Mouse (Mus musculus): ENCODE results near the gene Zdhhc20.
"Not testable (repeated sequence)": the region's sequence is repeated elsewhere in the genome, so short reads cannot be mapped to it uniquely, and the experiment has no call there.

The Zdhhc20 gene

DNA sequence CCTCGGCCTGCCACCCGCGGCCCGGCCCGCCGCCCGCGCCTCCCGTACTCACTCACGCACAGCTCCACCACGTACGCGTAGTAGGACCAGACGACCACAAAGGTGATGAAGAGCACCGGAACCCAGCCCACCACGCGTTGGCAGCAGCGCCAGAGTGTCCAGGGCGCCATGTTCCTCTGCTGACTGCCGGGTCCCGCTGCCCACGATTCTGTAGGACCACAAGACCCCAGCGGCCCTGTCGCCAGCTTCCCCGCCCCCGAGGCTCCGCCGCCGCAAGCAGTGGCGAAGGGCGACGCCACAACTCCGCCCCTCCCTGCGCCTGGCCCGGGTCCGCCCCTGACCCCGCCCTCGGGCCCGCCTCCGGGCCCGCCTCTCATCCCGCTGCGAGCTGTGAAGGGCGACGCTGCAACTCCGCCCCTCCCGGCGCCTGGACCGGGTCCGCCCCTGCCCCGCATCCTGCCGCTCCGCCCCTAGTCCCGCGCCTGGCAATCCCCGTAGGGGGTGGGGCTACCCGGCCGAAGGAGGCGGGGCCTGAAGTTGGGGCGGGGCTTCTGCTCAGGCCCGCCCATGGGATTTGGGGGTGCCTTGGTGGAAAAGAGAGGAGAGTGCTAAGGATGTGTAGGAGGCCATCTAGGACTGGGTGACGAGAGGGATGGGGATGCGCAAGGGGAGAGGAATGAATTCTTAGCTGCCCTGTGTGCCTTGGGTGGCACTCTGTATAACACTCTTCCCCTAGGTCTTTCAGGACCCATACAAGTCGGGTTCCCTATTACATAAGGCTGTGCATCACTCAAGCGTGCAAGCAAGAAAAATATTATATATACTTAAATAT, at the start of gene Zdhhc20:
Zdhhc20 (minus strand) TSS at position 266 of the 832 bp plus-strand sequence.
- peak; percentile 74 to 89 for DNase-seq (ENCODE audit: low spot score in 2 of 2)

DNA sequence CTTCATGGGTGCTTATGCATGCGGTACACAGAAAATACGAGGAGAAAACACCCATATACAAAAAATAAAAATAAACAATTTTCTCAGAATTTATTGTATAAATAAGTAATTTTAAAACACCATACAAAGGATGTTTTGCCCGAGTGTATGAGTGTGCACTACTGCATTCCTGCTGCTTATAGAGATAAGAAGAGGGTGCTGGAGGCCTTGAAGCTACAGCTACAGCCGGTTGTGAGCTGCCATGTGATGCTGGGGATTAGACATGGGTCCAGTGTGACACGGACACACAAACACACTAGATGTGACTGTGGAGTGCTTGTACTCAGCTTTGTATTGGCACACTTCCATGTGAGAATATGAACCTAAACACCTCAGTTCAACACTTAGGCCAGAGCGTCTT, 47.2 kb upstream of the Zdhhc20 start:
- no peak for DNase-seq (ENCODE audit: low spot score in 2 of 2)

DNA sequence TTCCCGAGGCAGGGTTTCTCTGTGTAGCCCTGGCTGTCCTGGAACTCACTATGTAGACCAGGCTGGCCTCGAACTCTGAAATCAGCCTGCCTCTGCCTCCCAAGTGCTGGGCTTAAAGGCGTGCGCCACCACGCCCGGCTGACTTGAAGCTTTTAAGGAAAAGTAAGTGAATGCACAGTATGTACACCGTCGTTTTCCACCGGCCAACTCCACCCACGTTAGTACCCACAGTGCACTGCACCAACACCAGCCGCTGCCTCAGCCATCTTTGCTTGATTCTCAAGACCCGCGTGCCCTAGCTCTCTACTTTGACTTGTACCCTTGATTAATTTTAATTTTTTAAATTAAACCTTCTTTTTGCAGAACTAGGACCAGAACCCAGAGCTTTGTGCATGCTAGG, 44.6 kb upstream of the Zdhhc20 start:
- no peak for DNase-seq (ENCODE audit: low spot score in 2 of 2)

DNA sequence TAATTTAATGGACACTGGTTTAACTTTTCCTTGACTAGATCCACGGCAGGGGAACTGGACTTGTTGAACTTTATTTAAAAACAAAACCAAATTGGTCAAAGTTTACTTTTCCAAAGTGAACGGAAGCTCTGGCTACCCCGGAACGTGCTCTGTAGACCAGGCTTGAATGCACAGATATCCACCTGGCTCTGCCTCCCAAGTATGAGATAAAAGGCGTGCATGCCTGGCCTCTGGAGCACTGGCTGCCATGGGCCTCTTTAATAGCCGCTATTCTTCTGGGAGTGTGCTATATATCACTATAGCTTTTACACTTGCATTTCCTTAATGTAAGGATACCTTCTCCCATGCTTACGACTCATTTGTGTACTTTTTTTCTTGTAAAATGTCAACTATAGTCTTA, 43.5 kb upstream of the Zdhhc20 start:
- DNase-seq (ENCODE audit: low spot score in 2 of 2): no peak

DNA sequence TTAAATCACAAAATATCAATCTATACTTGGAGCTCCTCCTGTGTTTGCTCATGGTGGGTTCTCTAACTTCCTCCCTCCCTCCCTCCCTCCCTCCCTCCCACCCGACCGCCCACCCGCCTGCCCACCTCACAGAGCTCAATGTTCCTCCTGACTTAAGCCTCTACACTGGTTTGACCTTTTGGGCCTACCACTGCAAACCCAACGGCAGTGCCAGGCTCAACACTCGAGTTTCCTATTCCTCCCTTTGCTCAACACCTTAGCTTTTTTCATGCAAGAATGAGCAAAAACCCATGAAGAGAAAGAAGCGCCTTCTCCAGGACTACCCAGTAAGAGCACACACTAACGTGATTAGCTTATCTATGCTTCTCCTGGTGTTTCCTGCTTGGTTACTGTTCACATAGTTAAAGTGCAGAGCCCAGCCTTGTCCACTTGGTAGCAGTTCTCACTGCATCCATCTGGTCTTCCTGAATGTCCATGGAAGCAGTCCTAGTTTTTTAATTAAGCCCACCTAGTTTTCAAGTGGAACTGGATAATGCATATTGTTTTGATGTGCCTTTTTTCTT, 42.9 kb upstream of the Zdhhc20 start:
- no peak for DNase-seq (ENCODE audit: low spot score in 2 of 2)

DNA sequence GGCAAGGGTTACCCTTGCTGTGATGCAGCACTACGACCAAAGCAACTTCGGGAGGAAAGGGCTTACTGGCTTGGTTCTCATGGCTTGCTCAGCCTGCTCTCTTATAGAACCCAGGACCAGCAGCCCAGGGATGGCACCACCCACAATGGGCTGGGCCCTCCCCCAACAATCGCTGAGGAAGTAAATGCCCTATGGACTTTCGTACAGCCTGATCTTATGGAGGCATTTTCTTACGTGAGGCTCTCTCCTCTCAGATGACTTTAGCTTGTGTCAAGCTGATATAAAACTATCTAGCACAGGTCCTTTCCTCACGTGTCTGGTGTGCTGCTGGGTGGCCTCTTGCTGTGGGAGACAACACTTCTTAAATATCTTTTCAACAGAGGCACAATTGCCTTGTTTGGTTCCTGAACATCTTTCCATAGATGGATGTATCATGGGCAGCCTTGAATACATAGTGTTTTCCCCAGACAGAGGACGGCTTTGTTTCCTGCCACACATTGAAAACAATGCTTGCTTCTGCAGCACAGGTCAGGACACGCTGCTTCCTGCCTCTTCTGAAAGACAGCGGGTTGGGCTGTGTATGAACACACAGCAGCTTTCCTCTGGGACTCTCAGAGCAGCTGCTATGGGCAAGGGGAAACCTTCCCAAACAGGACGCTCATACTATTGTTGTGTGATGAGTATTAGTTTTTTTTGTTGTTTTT, 31.5 kb upstream of the Zdhhc20 start:
- DNase-seq (ENCODE audit: low spot score in 2 of 2): no peak

DNA sequence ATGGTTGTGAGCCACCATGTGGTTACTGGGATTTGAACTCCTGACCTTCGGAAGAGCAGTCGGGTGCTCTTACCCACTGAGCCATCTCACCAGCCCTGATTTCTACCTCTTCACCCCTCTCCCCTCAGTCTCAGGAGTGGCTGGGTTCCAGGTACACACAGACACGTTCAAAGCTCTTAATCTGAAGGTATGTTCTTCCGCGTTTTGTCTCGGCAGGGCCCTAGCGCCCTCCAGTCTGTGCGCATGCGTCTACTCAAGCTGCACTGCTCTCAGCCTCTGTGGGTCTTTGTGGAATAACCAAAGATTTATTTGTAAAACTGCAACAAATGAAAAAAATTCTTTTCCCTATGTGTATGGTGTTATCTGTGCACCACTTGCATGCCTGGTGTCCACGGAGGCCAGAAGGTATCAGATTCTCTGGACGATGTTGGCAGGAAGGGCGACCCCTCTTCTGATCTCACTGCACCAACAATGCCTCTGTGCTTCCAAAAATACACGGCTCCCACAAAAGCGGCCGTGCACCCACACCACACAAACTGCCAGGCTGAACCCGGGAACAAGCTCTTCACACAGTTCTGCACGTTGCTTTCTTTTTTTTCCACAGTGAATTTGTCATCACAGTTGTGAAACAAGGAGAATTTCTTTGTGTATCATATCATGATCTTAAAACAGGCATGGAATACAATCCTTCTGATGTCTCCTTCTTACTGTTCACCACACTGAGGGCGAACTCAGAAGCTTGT, 30.7 kb upstream of the Zdhhc20 start:
- no peak for DNase-seq (ENCODE audit: low spot score in 2 of 2)

DNA sequence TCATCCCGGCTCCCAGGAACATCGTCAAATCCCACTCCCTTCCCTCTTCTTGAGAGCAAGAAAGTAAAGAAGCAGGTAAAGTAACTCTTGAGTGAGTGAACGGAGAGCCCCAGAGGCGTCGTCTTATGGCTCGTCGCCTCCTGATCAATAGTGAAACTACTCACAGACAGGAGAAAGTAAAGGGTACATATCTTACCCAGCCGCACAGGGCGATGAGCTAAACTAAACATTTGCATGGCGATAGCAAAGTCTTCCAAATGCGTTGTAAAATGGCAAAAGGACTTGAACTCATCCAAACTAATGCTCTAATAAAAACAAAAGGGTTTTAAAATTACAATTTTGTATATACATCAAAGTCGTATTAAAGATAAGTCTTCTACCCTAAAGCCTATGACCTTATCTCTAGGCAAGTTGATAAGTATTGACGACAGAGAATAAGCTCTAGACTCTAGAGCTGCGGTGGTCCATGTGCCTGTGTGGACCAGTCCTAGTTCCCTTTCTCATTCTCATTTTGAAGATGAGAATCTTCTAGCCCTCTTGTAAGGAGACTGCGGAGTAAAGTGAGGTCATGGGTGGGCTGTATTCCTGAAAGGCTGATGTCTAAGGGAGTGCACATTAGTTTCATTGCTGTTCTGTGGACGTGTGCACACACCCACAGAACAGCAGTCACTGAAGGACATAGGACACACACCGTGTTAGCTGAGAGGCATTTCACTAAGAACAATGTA, 29.2 kb upstream of the Zdhhc20 start:
- no peak for DNase-seq (ENCODE audit: low spot score in 2 of 2)

DNA sequence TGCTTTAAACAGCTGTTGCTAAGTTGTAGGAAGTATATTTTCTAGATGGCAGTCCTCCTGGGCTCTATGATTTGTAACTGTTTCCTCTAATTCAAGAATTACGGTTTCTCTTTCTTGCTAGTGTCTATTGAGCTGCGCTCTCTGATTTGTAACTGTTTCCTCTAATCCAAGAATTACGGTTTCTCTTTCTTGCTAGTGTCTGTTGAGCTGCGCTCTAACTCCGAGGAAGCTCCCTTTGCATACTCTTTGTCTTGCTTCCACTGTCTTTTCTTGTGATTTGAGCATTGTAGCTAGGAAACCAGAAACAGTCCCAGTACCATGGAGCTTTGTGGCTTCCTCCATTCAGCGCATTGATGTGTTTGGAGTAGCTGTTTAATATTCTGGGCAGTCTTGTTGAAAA, 25.3 kb upstream of the Zdhhc20 start:
- DNase-seq (ENCODE audit: low spot score in 2 of 2): no peak

DNA sequence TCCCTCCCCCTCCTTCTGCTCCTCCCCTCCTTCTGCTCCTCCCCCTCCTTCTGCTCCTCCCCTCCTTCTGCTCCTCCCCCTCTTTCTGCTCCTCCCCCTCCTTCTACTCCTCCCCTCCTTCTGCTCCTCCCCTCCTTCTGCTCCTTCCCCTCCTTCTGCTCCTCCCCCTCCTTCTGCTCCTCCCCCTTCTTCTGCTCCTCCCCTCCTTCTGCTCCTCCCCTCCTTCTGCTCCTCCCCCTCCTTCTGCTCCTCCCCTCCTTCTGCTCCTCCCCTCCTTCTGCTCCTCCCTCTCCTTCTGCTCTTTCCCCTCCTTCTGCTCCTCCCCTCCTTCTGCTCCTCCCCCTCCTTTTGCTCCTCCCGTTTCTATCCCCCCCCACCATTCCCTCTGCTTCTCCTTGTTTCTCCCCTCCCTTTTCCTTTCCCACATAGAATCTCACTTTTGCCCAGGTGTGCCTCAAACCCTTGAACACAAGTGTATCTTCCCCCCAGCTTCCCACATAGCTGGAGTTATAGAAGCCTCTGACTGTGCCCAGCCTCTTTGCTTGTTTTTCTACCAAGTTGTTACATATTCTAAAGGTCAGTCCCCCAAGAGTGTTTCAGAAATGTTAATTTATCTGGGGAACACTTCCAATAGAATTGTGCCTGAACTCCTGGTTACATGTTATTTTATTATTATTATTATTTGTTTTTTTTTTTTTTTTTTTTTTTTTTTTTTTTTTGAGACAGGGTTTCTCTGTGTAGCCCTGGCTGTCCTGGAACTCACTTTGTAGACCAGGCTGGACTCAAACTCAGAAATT, 22.3 kb upstream of the Zdhhc20 start:
- DNase-seq (ENCODE audit: low spot score in 2 of 2): not testable (repeated sequence)

DNA sequence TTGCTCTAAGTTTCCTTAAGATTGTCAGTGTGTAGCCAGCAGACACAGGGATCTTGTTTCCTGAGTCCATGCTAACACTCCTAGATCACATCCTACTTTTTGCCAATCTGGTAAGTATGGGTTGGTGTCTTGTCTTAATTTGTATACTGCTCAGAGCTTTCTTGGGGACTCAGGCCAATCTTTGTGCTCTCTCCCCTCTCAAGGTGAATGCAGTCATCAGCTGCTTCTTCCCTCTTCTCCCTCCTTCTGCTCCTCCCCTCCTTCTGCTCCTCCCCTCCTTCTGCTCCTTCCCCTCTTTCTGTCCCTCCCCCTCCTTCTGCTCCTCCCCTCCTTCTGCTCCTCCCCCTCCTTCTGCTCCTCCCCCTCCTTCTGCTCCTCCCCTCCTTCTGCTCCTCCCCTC, 21.7 kb upstream of the Zdhhc20 start:
- not testable (repeated sequence) for DNase-seq (ENCODE audit: low spot score in 2 of 2)

DNA sequence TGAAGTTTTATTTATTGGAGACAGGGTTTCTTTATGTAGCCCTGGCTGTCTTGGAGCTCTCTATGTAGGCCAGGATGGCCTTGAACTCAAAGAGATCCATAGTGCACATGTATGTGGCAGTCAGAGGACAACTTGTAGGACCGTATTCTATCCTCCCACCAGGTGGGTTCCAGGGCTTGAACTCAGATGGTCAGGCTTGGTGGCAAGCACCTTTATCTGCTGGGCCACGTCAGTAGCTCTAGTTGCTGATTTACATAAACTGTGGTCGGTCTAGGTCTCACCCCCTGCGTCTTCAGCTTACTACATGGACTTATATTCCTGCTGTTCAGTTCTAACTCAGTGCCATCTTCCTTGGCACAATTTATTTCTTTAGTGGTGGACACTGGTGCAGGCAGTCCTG, 21.2 kb upstream of the Zdhhc20 start:
- no peak for DNase-seq (ENCODE audit: low spot score in 2 of 2)

DNA sequence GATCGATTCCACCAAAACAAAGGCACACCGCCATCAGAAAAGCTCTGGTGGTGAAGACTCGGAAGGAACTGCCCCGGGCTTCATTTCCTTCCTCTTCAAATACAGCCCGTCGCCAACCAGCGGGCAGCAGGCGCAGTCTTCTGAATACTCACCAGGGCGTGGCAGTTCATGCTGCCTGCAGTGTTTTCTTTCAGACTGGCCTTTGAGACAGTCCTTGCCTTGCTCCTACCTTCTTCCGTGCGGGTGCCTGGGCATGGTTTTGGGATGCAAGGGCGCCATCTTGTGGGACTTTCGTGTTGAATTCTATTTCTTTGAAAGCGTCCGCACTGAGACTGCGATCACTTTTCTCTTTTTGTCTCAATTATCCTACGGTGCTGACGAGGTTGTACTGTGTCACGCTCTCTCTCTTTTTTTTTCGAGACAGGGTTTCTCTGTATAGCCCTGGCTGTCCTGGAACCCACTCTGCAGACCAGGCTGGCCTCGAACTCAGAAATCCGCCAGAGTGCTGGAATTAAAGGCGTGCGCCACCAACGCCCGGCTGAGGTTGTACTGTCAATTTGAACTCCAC, 20.5 kb upstream of the Zdhhc20 start:
- peak; percentile 70 to 77 for DNase-seq (ENCODE audit: low spot score in 2 of 2)

DNA sequence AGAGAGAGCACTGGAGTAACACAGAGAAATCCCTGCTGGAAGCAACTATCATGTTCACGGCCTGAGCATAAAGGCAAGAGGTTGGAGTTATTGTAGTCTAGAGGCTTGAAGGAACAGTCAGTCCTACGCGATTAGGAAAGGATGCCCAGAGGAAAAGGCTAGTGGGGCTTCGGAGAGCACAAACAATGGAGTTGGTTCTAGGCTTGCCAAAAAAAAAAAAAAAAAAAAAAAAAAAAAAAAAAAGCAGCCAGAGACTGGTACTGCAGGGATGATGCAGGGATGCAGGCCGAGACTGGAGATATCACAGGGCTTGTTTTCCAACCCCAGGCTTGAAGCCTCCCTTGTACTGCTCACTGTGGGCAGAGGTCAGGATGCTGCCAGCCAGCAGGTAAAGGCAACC, 19.2 kb upstream of the Zdhhc20 start:
- no peak for DNase-seq (ENCODE audit: low spot score in 2 of 2)

DNA sequence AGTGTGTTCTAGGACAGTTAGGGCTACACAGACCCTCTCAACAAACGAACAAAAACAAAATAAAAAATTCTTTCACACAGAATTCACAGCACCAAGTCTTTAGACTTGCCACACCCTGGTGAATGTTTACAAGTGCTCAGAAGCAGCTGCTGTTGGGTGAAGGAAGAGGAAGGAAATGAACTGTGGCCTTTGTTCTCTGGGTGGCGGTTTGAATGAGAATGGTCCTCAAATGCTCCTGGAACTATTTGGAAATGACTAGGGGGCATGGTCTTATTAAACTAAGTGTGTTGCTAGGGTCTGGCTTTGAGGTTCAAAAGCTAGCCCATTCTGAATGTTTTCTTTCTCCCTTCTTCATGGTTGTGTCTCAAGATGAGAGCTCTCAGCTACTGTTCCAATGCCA, 18.4 kb upstream of the Zdhhc20 start:
- no peak for DNase-seq (ENCODE audit: low spot score in 2 of 2)

DNA sequence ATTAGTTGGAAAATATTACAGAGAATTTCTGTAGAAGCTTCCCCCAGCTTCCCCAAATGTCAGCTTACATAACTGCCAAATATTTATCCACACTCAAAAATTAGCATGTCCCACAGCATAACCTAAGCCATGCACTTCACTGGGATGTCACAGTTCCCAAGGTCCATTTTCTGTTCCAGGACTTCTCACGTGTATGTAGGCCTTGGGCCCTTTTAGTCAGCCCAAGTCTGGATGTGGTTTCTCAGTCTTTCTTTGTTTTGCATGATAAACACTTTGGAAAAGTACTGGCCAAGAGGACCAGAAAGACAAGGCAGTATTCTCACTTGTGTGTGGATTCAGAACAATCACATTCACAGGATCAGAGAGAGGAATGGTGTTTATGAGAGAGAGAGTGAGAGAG, 11.9 kb upstream of the Zdhhc20 start:
- no peak for DNase-seq (ENCODE audit: low spot score in 2 of 2)

DNA sequence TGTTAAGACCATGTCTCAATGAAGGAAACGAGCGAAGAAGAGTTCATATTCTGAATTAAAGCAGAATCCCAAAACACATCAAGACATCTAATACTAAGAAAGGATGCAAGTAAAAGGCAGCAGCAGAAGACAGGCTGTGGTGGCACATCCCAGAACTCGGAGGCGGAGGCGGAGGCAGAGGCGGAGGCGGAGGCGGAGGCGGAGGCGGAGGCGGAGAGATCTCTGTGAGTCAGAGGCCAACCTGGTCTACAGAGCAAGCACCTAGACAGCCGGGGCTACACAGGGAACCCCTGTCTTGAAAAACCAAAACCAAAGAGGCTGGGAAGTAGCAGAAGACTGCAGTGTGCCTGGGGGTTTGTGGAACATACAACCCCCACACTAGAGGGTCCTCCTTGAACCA, 6.8 kb upstream of the Zdhhc20 start:
- no peak for DNase-seq (ENCODE audit: low spot score in 2 of 2)

DNA sequence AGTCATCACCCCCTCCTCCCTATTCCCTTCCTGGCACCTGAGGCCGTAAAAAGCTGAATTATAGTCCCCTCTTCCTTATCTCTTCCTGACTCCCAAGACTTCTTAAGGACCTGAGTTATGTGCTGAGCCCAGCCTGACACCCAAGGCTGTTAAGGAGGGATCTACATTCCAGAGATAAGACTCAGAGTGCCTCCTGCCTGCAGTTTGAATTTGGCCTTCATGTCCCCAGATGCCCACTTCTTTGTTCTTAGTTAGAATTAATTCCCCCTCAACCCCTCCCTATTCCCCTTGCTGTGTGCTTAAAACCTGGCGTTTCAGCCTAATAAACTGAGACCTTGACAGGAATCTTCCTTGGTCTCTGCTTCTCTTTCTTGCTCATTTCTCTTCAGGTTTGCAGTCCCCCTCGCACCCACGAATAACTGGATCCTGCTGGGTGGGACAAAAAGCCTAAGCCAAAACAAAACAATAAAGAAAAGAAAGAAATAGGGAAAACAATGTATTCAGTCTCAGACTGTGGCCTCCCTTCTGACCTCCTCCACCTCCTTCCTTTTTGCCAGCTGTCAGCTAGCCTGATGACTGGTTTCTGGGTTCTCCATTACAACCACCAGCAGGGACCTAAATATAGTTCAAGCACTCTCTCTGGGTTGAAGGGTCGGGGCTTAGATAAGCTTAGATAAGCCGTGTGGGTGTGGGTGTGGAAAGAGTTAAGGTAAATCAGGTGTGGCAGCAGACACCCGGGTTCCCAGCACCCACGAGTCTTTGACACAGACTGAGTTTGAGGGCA, 6.2 kb upstream of the Zdhhc20 start:
- DNase-seq (ENCODE audit: low spot score in 2 of 2): not testable (repeated sequence)

DNA sequence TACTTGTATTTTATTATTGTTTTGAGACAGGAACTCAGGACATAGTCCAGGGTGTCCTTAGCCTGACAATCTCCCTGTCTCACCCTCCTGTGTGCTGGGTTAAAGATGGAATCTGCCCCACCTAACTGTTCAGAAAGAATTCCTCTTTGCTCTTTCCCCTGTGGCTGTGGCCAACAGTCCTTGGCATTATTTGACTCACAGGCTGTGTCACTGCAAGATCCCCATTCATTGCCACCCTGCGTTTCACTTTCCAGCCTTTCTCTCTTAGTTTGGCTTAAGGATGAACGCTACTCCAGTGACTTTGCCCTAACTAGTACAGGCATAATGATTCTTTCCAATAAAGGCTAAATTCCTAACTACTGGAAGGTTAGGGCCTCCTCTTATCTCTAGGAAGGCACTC, 4.3 kb upstream of the Zdhhc20 start:
- DNase-seq (ENCODE audit: low spot score in 2 of 2): no peak

DNA sequence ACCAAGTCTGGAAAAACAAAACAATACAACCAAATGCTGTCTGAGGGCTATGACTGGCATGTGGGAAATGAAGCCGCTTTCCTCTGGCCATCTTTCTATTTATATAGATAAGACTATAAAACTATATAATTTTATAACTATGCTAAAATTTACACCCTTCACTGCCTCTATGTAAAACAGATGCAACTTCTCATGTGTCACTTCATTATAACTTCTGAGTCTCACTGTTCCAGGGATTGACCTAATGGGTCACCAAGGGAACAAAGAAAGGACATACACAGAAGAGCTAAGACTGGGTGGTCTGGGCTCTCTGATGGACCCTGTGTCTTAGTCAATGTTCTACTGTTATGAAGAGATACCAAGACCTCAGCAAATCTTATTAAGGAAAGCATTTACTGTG, 2.9 kb upstream of the Zdhhc20 start:
- DNase-seq (ENCODE audit: low spot score in 2 of 2): no peak

All from frontal cortex, postnatal 25 days (tissue).